Mouse (Mus musculus) urinary bladder, postnatal 25 days (tissue): Measurements from ENCODE around the gene Rad54l2.
A peak's percentile ranks its signal among the peaks of the same experiment; 100 is the strongest.

Experiments used
- DNase-seq: peaks from one replicate; pipeline ENCODE4 v3.0.0; 2022; ENCODE audit warnings: low spot score

Gene Rad54l2

GRCm38 (mm10) chr9:106788812-106789321, at the start of gene Rad54l2:
Gene Rad54l2 (minus strand): TSS chr9:106789194.
- peak; percentile 86 for DNase-seq

DNA sequence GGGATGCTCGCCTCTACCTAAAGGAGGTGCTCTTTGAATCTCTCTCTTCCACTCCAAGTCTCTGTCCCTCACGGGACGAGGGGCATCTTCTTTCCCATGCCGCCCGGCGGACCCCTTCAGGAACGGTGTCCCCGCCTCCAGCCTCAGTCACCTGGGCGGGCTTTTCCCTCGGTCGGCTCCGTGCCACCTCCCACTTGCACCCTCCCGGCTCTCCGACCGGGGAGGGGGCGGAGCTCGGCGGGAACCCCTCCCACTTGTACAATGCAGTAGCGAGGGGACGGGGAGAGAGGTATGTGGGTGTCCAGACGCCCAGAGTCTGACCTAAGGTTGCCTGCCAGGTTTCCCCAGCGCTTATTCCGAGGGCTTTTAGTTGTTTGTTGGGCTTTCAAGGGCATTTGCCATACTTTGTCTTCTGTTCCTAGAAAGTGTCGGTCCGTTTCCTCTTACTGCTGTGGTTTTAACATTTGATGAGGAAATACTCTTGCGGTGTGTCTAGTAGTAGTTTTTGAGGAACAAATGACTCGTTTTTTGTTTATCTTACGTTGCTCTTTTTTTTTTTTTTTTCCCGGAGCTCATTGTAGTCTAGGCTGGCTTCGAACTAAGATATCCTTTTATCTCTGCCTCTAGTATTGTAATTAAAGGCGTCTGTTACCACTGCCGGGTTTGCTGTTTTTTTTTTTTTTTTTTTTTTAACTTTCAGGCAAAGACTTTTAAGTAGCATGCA, 33.5 kb upstream of the Rad54l2 start:
- DNase-seq = peak; percentile 83

- peak; percentile 79 for DNase-seq
Measured at GRCm38 (mm10) chr9:106821618-106822380, 32.8 kb upstream of the Rad54l2 start, which contains the start of gene Dcaf1. Gene Dcaf1 (plus strand): TSS chr9:106821874.

DNA sequence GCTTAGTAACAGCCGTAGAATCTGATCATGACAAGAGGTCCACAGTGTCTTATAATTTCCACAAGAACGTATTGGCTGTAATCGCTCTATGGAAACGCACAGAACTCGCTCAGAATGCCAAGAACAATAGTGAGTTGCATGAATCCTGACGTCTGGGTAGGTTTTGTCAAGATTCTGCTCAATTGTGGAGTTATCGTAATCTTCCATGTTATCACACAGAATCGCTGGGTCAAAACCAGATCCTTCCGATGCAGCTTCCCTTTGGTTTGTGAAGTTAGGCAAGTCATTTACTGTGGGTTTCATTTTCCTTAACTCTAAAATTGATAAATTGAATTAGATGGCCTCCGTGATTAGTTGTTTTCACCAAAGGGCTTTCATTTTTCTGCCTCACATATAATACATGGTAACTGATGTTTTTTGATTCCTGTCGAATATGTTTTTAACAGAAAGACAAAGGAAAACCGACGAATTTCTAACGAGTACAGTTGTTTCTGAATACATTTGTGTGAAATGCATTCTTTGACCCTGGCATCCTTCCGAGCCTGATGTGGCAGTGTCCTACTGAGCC, 32.1 kb upstream of the Rad54l2 start:
- no peak for DNase-seq

GRCm38 (mm10) chr9:106819201-106819600, 30.2 kb upstream of the Rad54l2 start:
- DNase-seq = no peak

- DNase-seq = no peak
Measured at GRCm38 (mm10) chr9:106818191-106818590, 29.2 kb upstream of the Rad54l2 start.

- no peak for DNase-seq
Measured at GRCm38 (mm10) chr9:106806503-106806902, 17.5 kb upstream of the Rad54l2 start.

DNA sequence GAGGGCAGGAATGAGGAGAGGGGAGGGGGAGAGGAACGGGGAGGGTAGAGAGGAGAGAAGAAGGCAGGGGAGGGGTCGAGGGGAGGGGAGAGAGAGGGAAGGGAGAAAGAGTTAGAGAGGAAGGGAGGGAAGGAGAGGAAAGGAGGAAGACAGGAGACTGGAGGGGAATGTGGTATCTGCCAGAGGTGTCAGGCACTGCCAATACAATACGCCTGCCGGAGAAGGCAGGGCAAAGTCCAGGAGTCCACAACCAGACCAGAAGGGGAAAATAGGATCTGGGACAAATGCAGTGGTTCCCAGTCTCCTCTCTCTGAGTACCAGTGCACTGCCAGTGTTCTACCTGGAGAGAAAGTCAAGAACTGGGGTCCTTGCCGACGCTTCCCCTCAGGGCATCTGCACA, 1.8 kb upstream of the Rad54l2 start:
- DNase-seq = no peak

GRCm38 (mm10) chr9:106789363-106789762, 369 bp upstream of the Rad54l2 start:
- DNase-seq = no peak

GRCm38 (mm10) chr9:106787979-106788811, 799 bp downstream of the Rad54l2 start:
- peak; percentile 8 for DNase-seq

DNA sequence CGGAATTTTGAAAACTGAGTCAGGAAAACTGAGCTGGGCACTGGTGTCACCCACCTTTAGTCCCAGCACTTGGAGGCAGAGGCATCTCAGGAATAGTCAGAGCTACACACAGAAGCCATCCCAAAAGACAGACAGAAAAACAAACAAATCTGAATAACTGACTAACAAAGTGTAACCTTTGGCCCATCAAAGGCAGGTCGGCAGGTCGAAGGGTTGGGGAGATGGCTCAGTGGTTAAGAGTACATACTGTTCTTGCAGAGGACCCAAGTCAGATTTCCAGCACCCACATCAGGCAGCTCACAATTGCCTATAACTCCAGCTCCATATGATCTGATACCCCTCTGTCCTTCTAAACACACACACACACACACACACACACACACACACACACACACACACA, 3.8 kb downstream of the Rad54l2 start:
- no peak for DNase-seq

GRCm38 (mm10) chr9:106783554-106783953, 5.4 kb downstream of the Rad54l2 start:
- DNase-seq = no peak

DNA sequence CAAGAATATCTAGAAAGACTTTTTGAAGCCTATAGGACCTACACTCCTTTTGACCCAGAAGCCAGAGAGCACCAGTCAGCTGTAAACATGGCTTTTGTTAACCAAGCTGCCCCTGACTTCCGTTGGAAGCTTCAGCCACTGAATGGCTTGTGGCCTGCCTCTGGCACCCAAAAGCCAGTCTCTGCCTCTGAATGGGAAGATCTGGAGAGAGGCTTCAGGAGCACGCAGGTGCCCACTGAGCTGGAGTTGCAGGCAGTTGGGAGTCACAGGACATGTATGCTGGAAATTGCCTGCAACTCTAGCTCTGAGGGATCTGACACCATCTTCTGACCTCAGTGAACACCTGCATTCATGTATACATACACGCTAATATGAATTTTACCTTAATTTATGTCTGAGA, 8.9 kb downstream of the Rad54l2 start:
- DNase-seq = no peak

GRCm38 (mm10) chr9:106778319-106778718, 10.7 kb downstream of the Rad54l2 start:
- DNase-seq = no peak

- no peak for DNase-seq
Measured at GRCm38 (mm10) chr9:106777423-106777822, 11.6 kb downstream of the Rad54l2 start.

GRCm38 (mm10) chr9:106776116-106776515, 12.9 kb downstream of the Rad54l2 start:
- DNase-seq = no peak

DNA sequence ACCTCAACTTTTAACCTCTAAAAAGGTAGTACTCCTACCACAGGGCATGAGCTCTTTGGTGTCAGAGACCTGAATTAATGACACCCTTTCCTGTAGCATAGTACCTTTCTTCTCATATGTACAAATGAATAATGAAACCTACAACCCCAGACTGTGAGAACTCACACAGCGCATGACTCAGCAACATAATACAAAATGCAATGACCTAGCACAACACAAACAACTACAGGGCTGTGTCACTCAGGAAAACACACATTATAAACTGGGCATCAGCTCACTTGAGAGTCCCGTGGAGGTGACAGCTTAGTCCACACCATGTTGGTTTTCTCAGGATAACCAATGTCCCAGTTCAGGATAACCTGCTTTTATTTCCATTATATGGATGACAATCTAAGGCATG, 17.2 kb downstream of the Rad54l2 start:
- no peak for DNase-seq

- no peak for DNase-seq
Measured at GRCm38 (mm10) chr9:106770216-106770615, 18.8 kb downstream of the Rad54l2 start.

DNA sequence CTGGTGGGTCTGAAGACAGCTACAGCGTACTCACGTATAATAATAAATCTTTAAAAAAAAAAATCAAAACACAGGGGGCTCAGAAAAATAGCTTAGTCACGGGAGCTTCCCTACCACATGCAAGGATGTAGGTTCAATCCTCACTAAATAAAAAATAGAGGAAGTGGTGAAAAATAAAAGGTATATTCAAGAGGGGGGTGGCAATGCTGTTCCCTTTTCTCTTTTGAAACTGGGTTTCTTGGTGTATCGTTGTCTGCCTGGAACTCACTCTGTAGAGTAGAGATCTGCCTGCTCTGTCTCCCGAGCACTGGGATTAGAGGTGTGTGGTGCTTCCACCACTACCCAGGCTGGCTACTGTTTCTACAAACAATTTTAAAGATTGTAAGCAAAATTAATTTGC, 19.2 kb downstream of the Rad54l2 start:
- no peak for DNase-seq

- DNase-seq = no peak
Measured at GRCm38 (mm10) chr9:106756421-106756820, 32.6 kb downstream of the Rad54l2 start.

GRCm38 (mm10) chr9:106755776-106756175, 33.2 kb downstream of the Rad54l2 start:
- DNase-seq = no peak

GRCm38 (mm10) chr9:106754311-106754710, 34.7 kb downstream of the Rad54l2 start:
- no peak for DNase-seq
